Mouse (Mus musculus) thymus, postnatal 36 days (tissue): ENCODE measurements around the gene Nudt8.

Experiments
- DNase-seq, 2 experiments: peaks; one replicate each; pipeline ENCODE4 v3.0.0; 2022; ENCODE audit warnings: mixed read lengths in 2 of 2

Gene Nudt8

GRCm38 (mm10) chr19:3988066-3988465, 12.3 kb upstream of the Nudt8 start:
- no peak for DNase-seq

- DNase-seq: no peak
Observed at GRCm38 (mm10) chr19:3988750-3989149, 11.6 kb upstream of the Nudt8 start.

- no peak for DNase-seq
Observed at GRCm38 (mm10) chr19:3990804-3991203, 9.6 kb upstream of the Nudt8 start.

GRCm38 (mm10) chr19:3991562-3991961, 8.8 kb upstream of the Nudt8 start:
- DNase-seq: no peak

GRCm38 (mm10) chr19:3991966-3992365, 8.4 kb upstream of the Nudt8 start:
- no peak for DNase-seq

- DNase-seq: no peak
Observed at GRCm38 (mm10) chr19:3992416-3992815, 8.0 kb upstream of the Nudt8 start, which contains the start of gene Tbx10. TSS of gene Tbx10 (plus strand) at chr19:3992752.

- no peak for DNase-seq
Observed at GRCm38 (mm10) chr19:3994932-3995331, 5.4 kb upstream of the Nudt8 start.

GRCm38 (mm10) chr19:3995505-3995904, 4.9 kb upstream of the Nudt8 start:
- no peak for DNase-seq

GRCm38 (mm10) chr19:3996106-3996505, 4.3 kb upstream of the Nudt8 start:
- no peak for DNase-seq

- DNase-seq: no peak
Observed at GRCm38 (mm10) chr19:3996747-3997146, 3.6 kb upstream of the Nudt8 start.

- DNase-seq: no peak
Observed at GRCm38 (mm10) chr19:3997231-3997630, 3.1 kb upstream of the Nudt8 start.

- DNase-seq: no peak
Observed at GRCm38 (mm10) chr19:3998335-3998734, 2.0 kb upstream of the Nudt8 start.

- DNase-seq: no peak
Observed at GRCm38 (mm10) chr19:3999121-3999730, 1.2 kb upstream of the Nudt8 start.

- no peak for DNase-seq
Observed at GRCm38 (mm10) chr19:4000949-4001525, 657 bp downstream of the Nudt8 start.

- DNase-seq: no peak
Observed at GRCm38 (mm10) chr19:4001752-4002151, 1.4 kb downstream of the Nudt8 start.

GRCm38 (mm10) chr19:4003112-4003511, 2.7 kb downstream of the Nudt8 start, which contains the start of gene Doc2g:
TSS of gene Doc2g (plus strand) at chr19:4003313.
- no peak for DNase-seq

GRCm38 (mm10) chr19:4003641-4004040, 3.3 kb downstream of the Nudt8 start:
- no peak for DNase-seq

GRCm38 (mm10) chr19:4004331-4004730, 4.0 kb downstream of the Nudt8 start:
- DNase-seq: no peak

- DNase-seq: no peak
Observed at GRCm38 (mm10) chr19:4005091-4005490, 4.7 kb downstream of the Nudt8 start.

GRCm38 (mm10) chr19:4005971-4006370, 5.6 kb downstream of the Nudt8 start:
- no peak for DNase-seq

- DNase-seq: no peak
Observed at GRCm38 (mm10) chr19:4011086-4011485, 10.7 kb downstream of the Nudt8 start.

- DNase-seq: peak; percentile 91 to 96
Observed at GRCm38 (mm10) chr19:4012432-4013022, 12.1 kb downstream of the Nudt8 start, which contains the start of gene Ndufv1. TSS of gene Ndufv1 (minus strand) at chr19:4012806.

- DNase-seq: peak in 1 of 2 experiments; percentile 24
Observed at GRCm38 (mm10) chr19:4013066-4013465, 12.7 kb downstream of the Nudt8 start.

- no peak for DNase-seq
Observed at GRCm38 (mm10) chr19:4014802-4015201, 14.4 kb downstream of the Nudt8 start.
